Mouse (Mus musculus) 3T3-L1 (cell line): Measurements from ENCODE around the gene Tbc1d30.

Experiments used
- DNase-seq: peaks from one replicate; pipeline ENCODE4 v3.0.0-alpha.2; 2015; ENCODE audit warnings: low read depth, low spot score

Gene Tbc1d30

GRCm38 (mm10) chr10:121314186-121314585 is 36.9 kb downstream of the Tbc1d30 start:
- peak; percentile 25 for DNase-seq

- DNase-seq: no peak
These were observed 38.0 kb downstream of the Tbc1d30 start for GRCm38 (mm10) chr10:121313049-121313448.

GRCm38 (mm10) chr10:121310511-121311221 is 40.4 kb downstream of the Tbc1d30 start:
- DNase-seq: no peak

GRCm38 (mm10) chr10:121309801-121310510 is 41.1 kb downstream of the Tbc1d30 start:
- DNase-seq: no peak

- peak; percentile 12 for DNase-seq
These were observed 41.9 kb downstream of the Tbc1d30 start for GRCm38 (mm10) chr10:121309123-121309655.

- DNase-seq: no peak
These were observed 45.6 kb downstream of the Tbc1d30 start for GRCm38 (mm10) chr10:121305441-121305840.

- no peak for DNase-seq
These were observed 47.5 kb downstream of the Tbc1d30 start for GRCm38 (mm10) chr10:121303559-121303958.

- no peak for DNase-seq
These were observed 49.2 kb downstream of the Tbc1d30 start for GRCm38 (mm10) chr10:121301868-121302267.

- no peak for DNase-seq
These were observed 50.4 kb downstream of the Tbc1d30 start for GRCm38 (mm10) chr10:121300659-121301058.

- no peak for DNase-seq
These were observed 53.9 kb downstream of the Tbc1d30 start for GRCm38 (mm10) chr10:121297054-121297701.

GRCm38 (mm10) chr10:121294471-121294870 is 56.6 kb downstream of the Tbc1d30 start:
- DNase-seq: no peak

- DNase-seq: peak; percentile 60
These were observed 57.2 kb downstream of the Tbc1d30 start for GRCm38 (mm10) chr10:121293829-121294228.

- no peak for DNase-seq
These were observed 59.7 kb downstream of the Tbc1d30 start for GRCm38 (mm10) chr10:121291272-121291917.

- DNase-seq: no peak
These were observed 60.4 kb downstream of the Tbc1d30 start for GRCm38 (mm10) chr10:121290682-121291078.

GRCm38 (mm10) chr10:121289970-121290681 is 61.0 kb downstream of the Tbc1d30 start:
- peak; percentile 10 for DNase-seq

GRCm38 (mm10) chr10:121282926-121283325 is 68.2 kb downstream of the Tbc1d30 start:
- no peak for DNase-seq

- no peak for DNase-seq
These were observed 68.6 kb downstream of the Tbc1d30 start for GRCm38 (mm10) chr10:121282436-121282835.

GRCm38 (mm10) chr10:121280943-121281342 is 70.1 kb downstream of the Tbc1d30 start:
- DNase-seq: no peak

- DNase-seq: no peak
These were observed 74.0 kb downstream of the Tbc1d30 start for GRCm38 (mm10) chr10:121277022-121277471.

GRCm38 (mm10) chr10:121274964-121275363 is 76.1 kb downstream of the Tbc1d30 start:
- DNase-seq: no peak

- DNase-seq: peak; percentile 19
These were observed 80.1 kb downstream of the Tbc1d30 start for GRCm38 (mm10) chr10:121271002-121271401.
